In genomic region chr3:61067067-61067466, GRCm38 (mm10) we compare ENCODE assay signal across 27 mouse cellular contexts.
DNase-seq lines count a peak whose midpoint lies in the region; ATAC-seq and TF ChIP-seq lines count a peak whose summit lies in the region.
"Had no signal": no experiment of that assay in that cellular context is flagged by ENCODE, and none has a peak within 500 bp of the region (broad histone marks: within the 10 kb centered on the region; RNA-seq: fewer than 3 reads in every experiment).

No protein-coding gene starts in this region.

- no peak overlapping the region for H3K27ac ChIP-seq in forebrain, embryonic 12.5 days
- H3K27ac ChIP-seq in forebrain, embryonic 10.5 days, result no peak overlapping the region
- H3K27ac ChIP-seq: hindbrain, embryonic 13.5 days; limb, embryonic 12.5 days; liver, embryonic 15.5 days; midbrain, embryonic 10.5 days; neural tube, embryonic 12.5 days had no signal

- WGBS in forebrain, embryonic 12.5 days, result 19% methylated on average over 1 of the region's 1 CpGs
- 55% methylated on average over 1 of the region's 1 CpGs for WGBS in forebrain, embryonic 10.5 days

- DNase-seq in forebrain, embryonic 10.5 days (ENCODE audit: extremely low spot score, low spot score), result no peak
- peak; percentile 4 for DNase-seq in lung, postnatal 36 days
- no peak for DNase-seq in lung, adult 18-20 months
- DNase-seq in brain, embryonic 14.5 days (ENCODE audit: low read depth), result peak; percentile 73
- DNase-seq in gastrocnemius, postnatal 10 days, result no peak
- no peak for DNase-seq in MN1 (ENCODE audit: low spot score)
- DNase-seq: adrenal gland, postnatal 25 days; cerebellum, adult 9-10 months; gastrocnemius, postnatal 25 days; heart, adult 11 months; heart, postnatal 36 days; kidney, adult 9 months; kidney, postnatal 10 days; layer of hippocampus, adult 9-11 months; thymus, adult 2 months; thymus, postnatal 36 days had no signal

- H3K36me3 ChIP-seq in forebrain, embryonic 12.5 days (replicated peaks), result no peaks in the 10 kb centered on the region
- no peaks in the 10 kb centered on the region for H3K36me3 ChIP-seq in forebrain, embryonic 10.5 days (replicated peaks)
- H3K36me3 ChIP-seq: hindbrain, embryonic 13.5 days; limb, embryonic 12.5 days; liver, embryonic 15.5 days; midbrain, embryonic 10.5 days; neural tube, embryonic 12.5 days had no signal

- no peak for TF ChIP-seq CTCF in brain, embryonic 14.5 days (IDR thresholded peaks at IDR 0.05; ENCODE audit: borderline replicate concordance, extremely low read depth, insufficient read depth, insufficient read length)

- no peaks in the 10 kb centered on the region for H3K27me3 ChIP-seq in forebrain, embryonic 12.5 days
- no peaks in the 10 kb centered on the region for H3K27me3 ChIP-seq in forebrain, embryonic 10.5 days (ENCODE audit: poor library complexity, severe bottlenecking)
- H3K27me3 ChIP-seq: hindbrain, embryonic 13.5 days; limb, embryonic 12.5 days; liver, embryonic 15.5 days; neural tube, embryonic 12.5 days had no signal

- ATAC-seq in forebrain, embryonic 12.5 days (ENCODE audit: low FRiP score), result peak; percentile 53; the same call in 1 of the 2 replicates
- ATAC-seq: intestine, postnatal 0 days; midbrain, embryonic 16.5 days had no signal

- H3K4me1 ChIP-seq in forebrain, embryonic 12.5 days, result no peaks in the 10 kb centered on the region; the same call in 1 of the 2 replicates
- H3K4me1 ChIP-seq in forebrain, embryonic 10.5 days, result peaks cover 3% of the 10 kb centered on the region; the same call in 1 of the 2 replicates
- H3K4me1 ChIP-seq: hindbrain, embryonic 13.5 days; limb, embryonic 12.5 days; midbrain, embryonic 10.5 days; neural tube, embryonic 12.5 days had no signal

- TF ChIP-seq POLR2A in brain, embryonic 14.5 days (IDR thresholded peaks at IDR 0.05; ENCODE audit: borderline replicate concordance, extremely low read depth, insufficient read depth, insufficient read length, poor library complexity, severe bottlenecking), result no peak

- no peak overlapping the region for H3K9ac ChIP-seq in forebrain, embryonic 12.5 days
- H3K9ac ChIP-seq: hindbrain, embryonic 13.5 days; limb, embryonic 12.5 days; liver, embryonic 15.5 days; neural tube, embryonic 12.5 days had no signal

- no peak overlapping the region for H3K4me2 ChIP-seq in forebrain, embryonic 12.5 days
- H3K4me2 ChIP-seq: heart, embryonic 11.5 days; hindbrain, embryonic 13.5 days; limb, embryonic 12.5 days; liver, embryonic 15.5 days; neural tube, embryonic 12.5 days had no signal

- H3K4me3 ChIP-seq in forebrain, embryonic 12.5 days (replicated peaks), result no peak overlapping the region
- H3K4me3 ChIP-seq in forebrain, embryonic 10.5 days, result no peak overlapping the region
- H3K4me3 ChIP-seq: erythroblast, embryonic 14.5 days; hindbrain, embryonic 13.5 days; limb, embryonic 12.5 days; liver, embryonic 15.5 days; midbrain, embryonic 10.5 days; myocyte; neural tube, embryonic 12.5 days had no signal

- no peaks in the 10 kb centered on the region for H3K9me3 ChIP-seq in forebrain, embryonic 12.5 days
- no peaks in the 10 kb centered on the region for H3K9me3 ChIP-seq in forebrain, embryonic 10.5 days
- H3K9me3 ChIP-seq: hindbrain, embryonic 13.5 days; limb, embryonic 12.5 days; liver, embryonic 15.5 days; midbrain, embryonic 10.5 days; neural tube, embryonic 12.5 days had no signal

Comparison
In these comparisons a context has a peak if more than half of its experiments do, and no peak if none do; other contexts are left out.
1. DNase-seq: peak in lung, postnatal 36 days (single experiment) and brain, embryonic 14.5 days (single experiment); none in forebrain, embryonic 10.5 days (single experiment), lung, adult 18-20 months (0 of 2), gastrocnemius, postnatal 10 days (single experiment) and MN1 (single experiment).